Mouse (Mus musculus): ENCODE results near the gene Sh3gl2. TPM values are rescaled to one million over a fixed set of nuclear protein-coding genes. Genes with fewer than 3 reads are reported as not detected.

Gene Sh3gl2
- total and polyA plus RNA-seq, 3 experiments, result not detected

GRCm38 (mm10) chr4:85250786-85251185, 45.9 kb downstream of the Sh3gl2 start:
- in situ Hi-C loops (cut with MboI; ENCODE audit: low pct_ligation_motif_present, low pct_unique_long_range_greater_than_20kb, low sequenced_read_pairs), result no loop called here
- dilution Hi-C loops (cut with MboI; ENCODE audit: extremely low pct_ligation_motif_present, extremely low pct_unique_long_range_greater_than_20kb, low sequenced_read_pairs), result no loop called here
- no peak overlapping the region for H3K4me2 ChIP-seq (ENCODE audit: insufficient read depth, low read depth, poor library complexity, severe bottlenecking)
- no peak for TF ChIP-seq SIN3A (IDR thresholded peaks at IDR 0.05; ENCODE audit: low read length)
- no peaks in the 10 kb centered on the region for H3K36me3 ChIP-seq (replicated peaks in 1 of 2; ENCODE audit: control insufficient read depth in 1 of 2, insufficient read depth in 1 of 2, low read length in 1 of 2)
- no peaks in the 10 kb centered on the region for H3K4me1 ChIP-seq (ENCODE audit: control insufficient read depth in 1 of 2, insufficient read depth in 2 of 2)
- no peak overlapping the region for H3K9ac ChIP-seq (ENCODE audit: insufficient read depth, low read depth)
- DNase-seq (ENCODE audit: extremely low read depth), result no peak
- H3K27me3 ChIP-seq (replicated peaks), result no peaks in the 10 kb centered on the region
- no peaks in the 10 kb centered on the region for H3K79me2 ChIP-seq (replicated peaks; ENCODE audit: control insufficient read depth, extremely low read depth, insufficient read depth, poor library complexity, severe bottlenecking)
- peaks cover 54% of the 10 kb centered on the region for H3K9me3 ChIP-seq (replicated peaks; ENCODE audit: low read length)
- no peak overlapping the region for H3K4me3 ChIP-seq (replicated peaks in 1 of 3; ENCODE audit: low read depth in 2 of 3, low read length in 2 of 3, poor library complexity in 1 of 3)
- H3K27ac ChIP-seq (ENCODE audit: insufficient read depth, low read depth), result no peak overlapping the region

DNA sequence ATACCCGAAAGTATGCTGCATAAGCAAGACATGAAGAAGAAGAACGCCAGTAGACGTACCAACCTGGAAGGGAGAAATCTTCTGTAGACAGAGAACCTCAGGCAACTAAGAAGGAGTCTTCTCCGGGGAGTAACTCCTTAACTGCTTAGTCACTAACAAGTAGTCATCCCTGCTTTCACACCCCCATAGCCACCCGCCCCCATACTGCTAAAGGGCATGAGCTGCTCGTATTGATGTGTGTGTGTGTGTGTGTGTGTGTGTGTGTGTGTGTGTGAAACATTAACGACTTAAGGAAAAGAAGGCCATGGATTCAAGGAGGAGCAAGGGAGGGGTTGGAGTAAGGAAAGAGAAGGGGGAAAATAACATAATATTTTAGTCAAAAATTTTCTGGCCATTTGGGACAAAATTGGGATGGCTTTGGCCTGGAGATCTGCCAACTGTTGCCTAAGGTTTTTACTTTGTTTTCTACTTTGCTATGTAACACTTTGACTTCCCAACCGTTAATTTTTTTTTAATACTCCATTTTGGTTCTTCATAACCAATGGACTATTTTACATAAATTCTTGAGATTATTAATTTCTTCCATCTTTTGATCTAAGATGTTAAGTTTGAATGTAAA, 51.0 kb downstream of the Sh3gl2 start:
- no peak overlapping the region for H3K4me3 ChIP-seq (replicated peaks in 1 of 3; ENCODE audit: low read depth in 2 of 3, low read length in 2 of 3, poor library complexity in 1 of 3)
- no peak overlapping the region for H3K9ac ChIP-seq (ENCODE audit: insufficient read depth, low read depth)
- TF ChIP-seq E2F4 (IDR thresholded peaks at IDR 0.05; ENCODE audit: insufficient replicate concordance, low read depth, low read length) (no peak), MEF2A (IDR thresholded peaks at IDR 0.05; ENCODE audit: borderline replicate concordance, low read depth, low read length) (no peak), ZNF384 (IDR thresholded peaks at IDR 0.05; ENCODE audit: low read depth, low read length) (no peak), ZKSCAN1 (IDR thresholded peaks at IDR 0.05; ENCODE audit: borderline replicate concordance, low read depth, low read length) (no peak), POLR2AphosphoS2 (IDR thresholded peaks at IDR 0.05; ENCODE audit: low read depth, low read length) (no peak)
- dilution Hi-C loops (cut with MboI; ENCODE audit: extremely low pct_ligation_motif_present, extremely low pct_unique_long_range_greater_than_20kb, low sequenced_read_pairs), result no loop called here
- no peak for DNase-seq (ENCODE audit: extremely low read depth)
- H3K27ac ChIP-seq (ENCODE audit: insufficient read depth, low read depth), result no peak overlapping the region
- no peaks in the 10 kb centered on the region for H3K79me2 ChIP-seq (replicated peaks; ENCODE audit: control insufficient read depth, extremely low read depth, insufficient read depth, poor library complexity, severe bottlenecking)
- in situ Hi-C loops (cut with MboI; ENCODE audit: low pct_ligation_motif_present, low pct_unique_long_range_greater_than_20kb, low sequenced_read_pairs), result no loop called here
- H3K27me3 ChIP-seq (replicated peaks), result no peaks in the 10 kb centered on the region
- no peaks in the 10 kb centered on the region for H3K4me1 ChIP-seq (ENCODE audit: control insufficient read depth in 1 of 2, insufficient read depth in 2 of 2)
- no peaks in the 10 kb centered on the region for H3K36me3 ChIP-seq (replicated peaks in 1 of 2; ENCODE audit: control insufficient read depth in 1 of 2, insufficient read depth in 1 of 2, low read length in 1 of 2)
- peaks cover 64% of the 10 kb centered on the region for H3K9me3 ChIP-seq (replicated peaks; ENCODE audit: low read length)
- no peak overlapping the region for H3K4me2 ChIP-seq (ENCODE audit: insufficient read depth, low read depth, poor library complexity, severe bottlenecking)

DNA sequence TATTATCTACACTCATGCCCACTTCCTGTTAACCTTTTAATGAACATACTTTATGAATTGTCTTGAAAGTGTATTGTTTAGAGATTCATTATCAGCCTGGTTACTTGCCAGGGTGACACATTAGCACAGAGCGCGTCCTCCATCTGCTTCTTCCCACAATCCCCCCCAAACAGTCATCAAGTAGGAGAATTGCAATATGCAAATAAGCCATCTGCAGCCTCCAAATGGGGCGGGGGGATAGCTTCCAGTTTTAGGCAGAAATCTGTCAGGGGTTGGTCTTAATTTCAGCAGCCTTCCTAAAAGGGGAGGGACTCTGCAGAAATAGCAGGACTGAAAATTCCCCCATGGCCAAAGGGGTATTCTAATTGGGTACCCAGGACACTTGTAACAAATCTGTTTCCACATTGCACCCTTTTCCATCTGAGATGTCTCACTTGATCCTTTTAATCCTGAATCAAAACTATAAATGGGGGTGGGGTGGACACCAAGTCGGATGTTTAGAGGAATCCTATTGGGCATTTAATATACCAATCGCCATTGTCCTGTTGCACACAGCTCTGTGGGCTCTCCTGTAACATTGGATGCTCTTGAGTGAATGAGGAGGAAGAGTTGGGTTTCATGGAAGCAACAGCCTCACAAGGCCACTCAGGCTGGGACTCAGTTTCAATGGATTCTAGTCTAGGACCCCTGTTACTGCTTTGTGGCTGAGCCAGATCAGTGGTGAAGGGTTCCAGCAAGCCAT, 51.7 kb downstream of the Sh3gl2 start:
- H3K36me3 ChIP-seq (replicated peaks in 1 of 2; ENCODE audit: control insufficient read depth in 1 of 2, insufficient read depth in 1 of 2, low read length in 1 of 2), result no peaks in the 10 kb centered on the region
- in situ Hi-C loops (cut with MboI; ENCODE audit: low pct_ligation_motif_present, low pct_unique_long_range_greater_than_20kb, low sequenced_read_pairs) (no loop called here), dilution Hi-C loops (cut with MboI; ENCODE audit: extremely low pct_ligation_motif_present, extremely low pct_unique_long_range_greater_than_20kb, low sequenced_read_pairs) (no loop called here)
- no peaks in the 10 kb centered on the region for H3K27me3 ChIP-seq (replicated peaks)
- TF ChIP-seq MYC (IDR thresholded peaks at IDR 0.05; ENCODE audit: low read depth, low read length) (no peak), MAX (IDR thresholded peaks at IDR 0.05; ENCODE audit: low read length) (no peak), MAZ (IDR thresholded peaks at IDR 0.05; ENCODE audit: low read depth, low read length) (no peak), POLR2A (IDR thresholded peaks at IDR 0.05; ENCODE audit: low read depth, low read length) (no peak), E2F4 (IDR thresholded peaks at IDR 0.05; ENCODE audit: insufficient replicate concordance, low read depth, low read length) (no peak), SIN3A (IDR thresholded peaks at IDR 0.05; ENCODE audit: low read length) (no peak), EP300 (IDR thresholded peaks at IDR 0.05; ENCODE audit: low read length) (no peak), TBP (conservative IDR thresholded peaks at IDR 0.05; ENCODE audit: low read depth, low read length) (no peak), PAX5 (IDR thresholded peaks at IDR 0.05; ENCODE audit: low read length) (no peak), MEF2A (IDR thresholded peaks at IDR 0.05; ENCODE audit: borderline replicate concordance, low read depth, low read length) (no peak), ZC3H11A (IDR thresholded peaks at IDR 0.05; ENCODE audit: low read depth, low read length) (no peak), MXI1 (IDR thresholded peaks at IDR 0.05; ENCODE audit: low read depth, low read length) (no peak), TCF12 (IDR thresholded peaks at IDR 0.05; ENCODE audit: low read depth, low read length) (no peak), GABPA (IDR thresholded peaks at IDR 0.05; ENCODE audit: insufficient replicate concordance, low read depth, low read length) (no peak), MAFK (IDR thresholded peaks at IDR 0.05; ENCODE audit: insufficient replicate concordance, low read length) (no peak), ELF1 (IDR thresholded peaks at IDR 0.05; ENCODE audit: low read depth, low read length) (no peak), ZNF384 (IDR thresholded peaks at IDR 0.05; ENCODE audit: low read depth, low read length) (no peak)
- no peaks in the 10 kb centered on the region for H3K79me2 ChIP-seq (replicated peaks; ENCODE audit: control insufficient read depth, extremely low read depth, insufficient read depth, poor library complexity, severe bottlenecking)
- H3K4me2 ChIP-seq (ENCODE audit: insufficient read depth, low read depth, poor library complexity, severe bottlenecking), result no peak overlapping the region
- DNase-seq (ENCODE audit: extremely low read depth), result no peak
- no peaks in the 10 kb centered on the region for H3K4me1 ChIP-seq (ENCODE audit: control insufficient read depth in 1 of 2, insufficient read depth in 2 of 2)
- H3K9me3 ChIP-seq (replicated peaks; ENCODE audit: low read length), result peaks cover 64% of the 10 kb centered on the region
- no peak overlapping the region for H3K4me3 ChIP-seq (replicated peaks in 1 of 3; ENCODE audit: low read depth in 2 of 3, low read length in 2 of 3, poor library complexity in 1 of 3)
- no peak overlapping the region for H3K27ac ChIP-seq (ENCODE audit: insufficient read depth, low read depth)
- no peak overlapping the region for H3K9ac ChIP-seq (ENCODE audit: insufficient read depth, low read depth)
